Comparison of ENCODE assay signal across 8 mouse cellular contexts in genomic region chr5:146384935-146385591, GRCm38 (mm10). TPM values are rescaled to one million over a fixed set of nuclear protein-coding genes. Genes with fewer than 3 reads are reported as not detected.
DNase-seq lines count a peak whose midpoint lies in the region; ATAC-seq and TF ChIP-seq lines count a peak whose summit lies in the region.

TSS of gene Wasf3 (plus strand) at chr5:146384985.

- peak within 1 kb of the TSS; percentile 68 for H3K9ac ChIP-seq in limb, embryonic 11.5 days (ENCODE audit: low read length)
- peak within 1 kb of the TSS; percentile 76 for H3K9ac ChIP-seq in midbrain, embryonic 14.5 days (replicated peaks; ENCODE audit: low read length)
- peak within 1 kb of the TSS; percentile 59 for H3K9ac ChIP-seq in stomach, postnatal 0 days (ENCODE audit: low read length)

- no peak for TF ChIP-seq EP300 in stomach, postnatal 0 days (optimal IDR thresholded peaks at IDR 0.05)

- peak within 1 kb of the TSS; percentile 90 for H3K27ac ChIP-seq in embryonic facial prominence, embryonic 10.5 days (replicated peaks)
- H3K27ac ChIP-seq in limb, embryonic 11.5 days (replicated peaks; ENCODE audit: low read depth, low read length), result no peak within 1 kb of the TSS
- peak within 1 kb of the TSS; percentile 76 for H3K27ac ChIP-seq in midbrain, embryonic 14.5 days (replicated peaks; ENCODE audit: low read depth, low read length)
- no peak within 1 kb of the TSS for H3K27ac ChIP-seq in stomach, postnatal 0 days (replicated peaks)

- H3K36me3 ChIP-seq in embryonic facial prominence, embryonic 10.5 days (replicated peaks), result peaks cover 10% of the 10 kb centered on the region
- H3K36me3 ChIP-seq in limb, embryonic 11.5 days (ENCODE audit: control insufficient read depth, insufficient read depth, low read length), result no peaks in the 10 kb centered on the region
- no peaks in the 10 kb centered on the region for H3K36me3 ChIP-seq in midbrain, embryonic 14.5 days (ENCODE audit: control insufficient read depth, insufficient read depth, low read length)
- no peaks in the 10 kb centered on the region for H3K36me3 ChIP-seq in stomach, postnatal 0 days (ENCODE audit: control insufficient read depth, insufficient read depth, low read length)

- peak within 1 kb of the TSS; percentile 83 for H3K4me3 ChIP-seq in embryonic facial prominence, embryonic 10.5 days
- peak within 1 kb of the TSS; percentile 74 for H3K4me3 ChIP-seq in limb, embryonic 11.5 days (ENCODE audit: low read depth, low read length)
- peak within 1 kb of the TSS; percentile 69 for H3K4me3 ChIP-seq in midbrain, embryonic 14.5 days (replicated peaks; ENCODE audit: low read depth, low read length)
- H3K4me3 ChIP-seq in stomach, postnatal 0 days (ENCODE audit: low read depth, low read length), result peak within 1 kb of the TSS; percentile 59

- H3K9me3 ChIP-seq in embryonic facial prominence, embryonic 10.5 days, result peaks cover 10% of the 10 kb centered on the region; the same call in 1 of the 2 replicates
- no peaks in the 10 kb centered on the region; the same call in 1 of the 2 replicates for H3K9me3 ChIP-seq in limb, embryonic 11.5 days (ENCODE audit: control insufficient read depth, low read length)
- no peaks in the 10 kb centered on the region for H3K9me3 ChIP-seq in midbrain, embryonic 14.5 days (ENCODE audit: control insufficient read depth, low read length)
- no peaks in the 10 kb centered on the region for H3K9me3 ChIP-seq in stomach, postnatal 0 days (ENCODE audit: control insufficient read depth, low read length)

- peak within 1 kb of the TSS; percentile 77 for H3K4me2 ChIP-seq in limb, embryonic 11.5 days (ENCODE audit: low read depth, severe bottlenecking)
- H3K4me2 ChIP-seq in midbrain, embryonic 14.5 days (ENCODE audit: low read length), result peak within 1 kb of the TSS; percentile 75
- H3K4me2 ChIP-seq in stomach, postnatal 0 days (replicated peaks; ENCODE audit: low read depth), result peak within 1 kb of the TSS; percentile 64

- DNase-seq in adrenal gland, postnatal 36 days, result peak; percentile 90 to 95
- DNase-seq in embryonic facial prominence, embryonic 10.5 days (ENCODE audit: low spot score), result peak; percentile 94
- DNase-seq in heart, adult 18-20 months, result peak; percentile 9 to 12
- peak; percentile 36 for DNase-seq in kidney, adult 9 months
- DNase-seq in limb, embryonic 11.5 days (ENCODE audit: low spot score), result peak; percentile 88
- peak; percentile 95 for DNase-seq in midbrain, embryonic 14.5 days
- peak; percentile 66 for DNase-seq in stomach, postnatal 0 days (ENCODE audit: low spot score)
- no peak for DNase-seq in c-Kit-positive CD71-positive TER-119-positive erythroid progenitor cells, embryonic 14.5 days (ENCODE audit: low spot score)

- H3K4me1 ChIP-seq in embryonic facial prominence, embryonic 10.5 days, result peaks cover 6% of the 10 kb centered on the region
- H3K4me1 ChIP-seq in limb, embryonic 11.5 days (ENCODE audit: control insufficient read depth, insufficient read depth, low read length), result no peaks in the 10 kb centered on the region
- H3K4me1 ChIP-seq in midbrain, embryonic 14.5 days (ENCODE audit: control insufficient read depth, insufficient read depth, low read length), result peaks cover 7% of the 10 kb centered on the region; the same call in 1 of the 2 replicates
- no peaks in the 10 kb centered on the region for H3K4me1 ChIP-seq in stomach, postnatal 0 days (replicated peaks; ENCODE audit: control insufficient read depth, insufficient read depth)

- WGBS in embryonic facial prominence, embryonic 10.5 days, result under 1% methylated on average over 66 of the region's 66 CpGs
- 1% methylated on average over 45 of the region's 66 CpGs for WGBS in limb, embryonic 11.5 days
- under 1% methylated on average over 66 of the region's 66 CpGs for WGBS in midbrain, embryonic 14.5 days
- WGBS in stomach, postnatal 0 days, result under 1% methylated on average over 52 of the region's 66 CpGs

- H3K27me3 ChIP-seq in embryonic facial prominence, embryonic 10.5 days (replicated peaks; ENCODE audit: low read depth, poor library complexity, severe bottlenecking), result no peaks in the 10 kb centered on the region
- H3K27me3 ChIP-seq in limb, embryonic 11.5 days (ENCODE audit: control insufficient read depth, insufficient read depth, low read length), result no peaks in the 10 kb centered on the region
- no peaks in the 10 kb centered on the region for H3K27me3 ChIP-seq in midbrain, embryonic 14.5 days (ENCODE audit: control insufficient read depth, insufficient read depth, low read length)
- no peaks in the 10 kb centered on the region for H3K27me3 ChIP-seq in stomach, postnatal 0 days (ENCODE audit: control insufficient read depth, insufficient read depth, low read length)

- ATAC-seq in limb, embryonic 11.5 days (ENCODE audit: insufficient number of reproducible peaks, low FRiP score, low TSS enrichment, low read depth), result peak; percentile 95
- peak; percentile 97 for ATAC-seq in midbrain, embryonic 14.5 days (ENCODE audit: low FRiP score, low TSS enrichment)
- peak; percentile 92 for ATAC-seq in stomach, postnatal 0 days (ENCODE audit: low FRiP score, low TSS enrichment)

- peak; percentile 37 for TF ChIP-seq CTCF in stomach, postnatal 0 days (IDR thresholded peaks at IDR 0.05; ENCODE audit: low read depth)

RNA-seq across cellular contexts. Expression of gene Wasf3, which starts in this region (rescaled TPM):
- 10 to 100 TPM; 29.4 to 32.2 TPM for total RNA-seq in adrenal gland, postnatal 36 days (2021)
- 7.7 and 8.7 TPM in 2 replicates for polyA plus RNA-seq in embryonic facial prominence, embryonic 10.5 days (2016; fragmentation: Nextera tagmentation; extraction: Ambion mirVana)
- under 1 TPM; 0.40 to 0.49 TPM for total RNA-seq in heart, adult 18-20 months (2021)
- polyA plus RNA-seq in limb, embryonic 11.5 days (2014; fragmentation: Nextera tagmentation; extraction: Ambion mirVana), result 2.7 and 2.9 TPM in 2 replicates
- 9.3 and 10.0 TPM in 2 replicates for polyA plus RNA-seq in midbrain, embryonic 14.5 days (2014; fragmentation: Nextera tagmentation; extraction: Ambion mirVana)
- polyA plus RNA-seq in stomach, postnatal 0 days (2015; fragmentation: Nextera tagmentation; extraction: Ambion mirVana), result 0.45 and 0.50 TPM in 2 replicates

Comparison
In these comparisons a context has a peak if more than half of its experiments do, and no peak if none do; other contexts are left out.
1. RNA of gene Wasf3 (total RNA-seq): 29.4 to 32.2 TPM in adrenal gland, postnatal 36 days; 0.40 to 0.49 TPM in heart, adult 18-20 months; every median in the first group is over 10 times any median in the second.
2. Peak in DNase-seq in heart, adult 18-20 months; RNA of the gene not detected or under 1 TPM.
3. Peak in DNase-seq, ATAC-seq, H3K4me3 ChIP-seq, H3K9ac ChIP-seq and H3K4me2 ChIP-seq in stomach, postnatal 0 days; RNA of the gene not detected or under 1 TPM.
4. H3K27ac ChIP-seq: peak in embryonic facial prominence, embryonic 10.5 days (single experiment) and midbrain, embryonic 14.5 days (single experiment); none in limb, embryonic 11.5 days (single experiment) and stomach, postnatal 0 days (single experiment).
5. Peak in every context shown above with its lines, with median percentiles within 50 percentile points of each other: H3K4me3 ChIP-seq, ATAC-seq, H3K4me2 ChIP-seq and H3K9ac ChIP-seq.